Mouse (Mus musculus): ENCODE measurements around the gene Mbtps1. TPM values are rescaled to one million over a fixed set of nuclear protein-coding genes. Genes with fewer than 3 reads are reported as not detected.

The Mbtps1 gene
- 88.5 and 92.3 TPM in 2 replicates for polyA plus RNA-seq (2015; fragmentation: Nextera tagmentation; extraction: Ambion mirVana)

GRCm38 (mm10) chr8:119558603-119559401 is at the start of gene Mbtps1:
TSS of gene Mbtps1 (minus strand) at chr8:119558735.
- DNase-seq (ENCODE audit: low spot score): peak; percentile 99

- no peak for DNase-seq (ENCODE audit: low spot score)
These were observed 47.7 kb upstream of the Mbtps1 start for GRCm38 (mm10) chr8:119606224-119606623.

- peak; percentile 95 for DNase-seq (ENCODE audit: low spot score)
These were observed 46.5 kb upstream of the Mbtps1 start, which contains the start of gene Taf1c for GRCm38 (mm10) chr8:119604996-119605395. TSS of gene Taf1c (minus strand) at chr8:119605222.

- no peak for DNase-seq (ENCODE audit: low spot score)
These were observed 45.9 kb upstream of the Mbtps1 start for GRCm38 (mm10) chr8:119604398-119604803.

- DNase-seq (ENCODE audit: low spot score): no peak
These were observed 45.2 kb upstream of the Mbtps1 start for GRCm38 (mm10) chr8:119603771-119604170.

- no peak for DNase-seq (ENCODE audit: low spot score)
These were observed 32.9 kb upstream of the Mbtps1 start for GRCm38 (mm10) chr8:119591456-119591855.

GRCm38 (mm10) chr8:119590348-119590747 is 31.8 kb upstream of the Mbtps1 start:
- no peak for DNase-seq (ENCODE audit: low spot score)

GRCm38 (mm10) chr8:119588844-119589243 is 30.3 kb upstream of the Mbtps1 start:
- DNase-seq (ENCODE audit: low spot score): no peak

GRCm38 (mm10) chr8:119588321-119588720 is 29.8 kb upstream of the Mbtps1 start:
- no peak for DNase-seq (ENCODE audit: low spot score)

GRCm38 (mm10) chr8:119585901-119586300 is 27.4 kb upstream of the Mbtps1 start:
- peak; percentile 85 for DNase-seq (ENCODE audit: low spot score)

- no peak for DNase-seq (ENCODE audit: low spot score)
These were observed 22.1 kb upstream of the Mbtps1 start for GRCm38 (mm10) chr8:119580441-119581161.

- no peak for DNase-seq (ENCODE audit: low spot score)
These were observed 20.6 kb upstream of the Mbtps1 start for GRCm38 (mm10) chr8:119579096-119579495.

- DNase-seq (ENCODE audit: low spot score): no peak
These were observed 16.8 kb upstream of the Mbtps1 start for GRCm38 (mm10) chr8:119575366-119575726.

- peak; percentile 93 for DNase-seq (ENCODE audit: low spot score)
These were observed 16.2 kb upstream of the Mbtps1 start, which contains the start of the genes Hsdl1 and Dnaaf1 for GRCm38 (mm10) chr8:119574437-119575365. TSS of gene Hsdl1 (minus strand) at chr8:119575183. TSS of gene Dnaaf1 (plus strand) at chr8:119575235.

- no peak for DNase-seq (ENCODE audit: low spot score)
These were observed 13.9 kb upstream of the Mbtps1 start for GRCm38 (mm10) chr8:119572411-119572810.

GRCm38 (mm10) chr8:119571135-119571534 is 12.6 kb upstream of the Mbtps1 start:
- DNase-seq (ENCODE audit: low spot score): no peak

GRCm38 (mm10) chr8:119569881-119570280 is 11.3 kb upstream of the Mbtps1 start:
- peak; percentile 93 for DNase-seq (ENCODE audit: low spot score)

GRCm38 (mm10) chr8:119568951-119569350 is 10.4 kb upstream of the Mbtps1 start:
- DNase-seq (ENCODE audit: low spot score): no peak

- DNase-seq (ENCODE audit: low spot score): no peak
These were observed 9.7 kb upstream of the Mbtps1 start for GRCm38 (mm10) chr8:119568251-119568650.

GRCm38 (mm10) chr8:119566367-119566766 is 7.8 kb upstream of the Mbtps1 start:
- DNase-seq (ENCODE audit: low spot score): no peak

GRCm38 (mm10) chr8:119563849-119564251 is 5.3 kb upstream of the Mbtps1 start:
- DNase-seq (ENCODE audit: low spot score): peak; percentile 79
